ENCODE assay signal across 20 mouse cellular contexts in the genomic region with DNA sequence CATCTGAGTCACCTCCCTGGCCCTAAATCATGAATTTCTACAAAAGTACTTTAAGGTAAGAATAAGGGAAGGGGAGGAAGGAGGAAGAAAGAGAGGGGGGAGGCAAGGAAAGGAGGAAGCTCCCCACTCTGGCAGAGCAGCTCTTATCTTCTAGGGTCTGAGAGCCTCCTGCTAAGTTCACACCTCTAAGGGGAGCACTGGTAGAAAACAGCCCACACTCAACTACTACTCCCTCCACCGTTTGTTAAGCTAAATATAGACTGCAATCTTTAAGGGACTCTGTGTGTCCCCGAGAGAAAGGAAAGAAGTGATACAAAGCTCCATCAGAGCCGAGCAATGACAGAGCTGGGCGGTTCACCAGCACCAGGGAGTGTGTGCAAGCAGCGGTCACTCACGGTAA. TPM values are rescaled to one million over a fixed set of nuclear protein-coding genes. Genes with fewer than 3 reads are reported as not detected.
DNase-seq lines count a peak whose midpoint lies in the region; ATAC-seq lines count a peak whose summit lies in the region.
"Had no signal": no experiment of that assay in that cellular context is flagged by ENCODE, and none has a peak within 500 bp of the region (broad histone marks: within the 10 kb centered on the region; RNA-seq: fewer than 3 reads in every experiment).

No protein-coding gene starts in this region.

- no peak overlapping the region for H3K27ac ChIP-seq in forebrain, embryonic 11.5 days (ENCODE audit: low read depth, low read length)
- no peak overlapping the region for H3K27ac ChIP-seq in forebrain, embryonic 10.5 days
- H3K27ac ChIP-seq in heart, embryonic 15.5 days, result peak overlapping the region; percentile 84
- no peak overlapping the region for H3K27ac ChIP-seq in liver, embryonic 12.5 days
- H3K27ac ChIP-seq in neural tube, embryonic 14.5 days (ENCODE audit: low read depth, low read length), result no peak overlapping the region
- H3K27ac ChIP-seq: embryonic facial prominence, embryonic 15.5 days; hindbrain, postnatal 0 days; kidney, embryonic 15.5 days; lung, embryonic 15.5 days; midbrain, embryonic 12.5 days; neural tube, embryonic 12.5 days had no signal

- no peaks in the 10 kb centered on the region for H3K9me3 ChIP-seq in forebrain, embryonic 11.5 days (ENCODE audit: control insufficient read depth, low read length)
- no peaks in the 10 kb centered on the region for H3K9me3 ChIP-seq in forebrain, embryonic 10.5 days
- H3K9me3 ChIP-seq in heart, embryonic 15.5 days (replicated peaks), result no peaks in the 10 kb centered on the region
- no peaks in the 10 kb centered on the region for H3K9me3 ChIP-seq in liver, embryonic 12.5 days (replicated peaks)
- no peaks in the 10 kb centered on the region for H3K9me3 ChIP-seq in neural tube, embryonic 14.5 days (ENCODE audit: control insufficient read depth, low read length)
- H3K9me3 ChIP-seq: embryonic facial prominence, embryonic 15.5 days; kidney, embryonic 15.5 days; lung, embryonic 15.5 days; midbrain, embryonic 12.5 days; neural tube, embryonic 12.5 days had no signal

- DNase-seq in forebrain, embryonic 11.5 days (ENCODE audit: low spot score), result peak; percentile 4
- DNase-seq in forebrain, embryonic 10.5 days (ENCODE audit: extremely low spot score, low spot score), result no peak
- DNase-seq in heart, postnatal 4 days, result no peak
- DNase-seq in liver, result no peak
- DNase-seq in kidney, postnatal 36 days, result no peak
- DNase-seq: adrenal gland, postnatal 14 days; cerebellum, adult 18-20 months; cerebellum, postnatal 36 days; right cerebral cortex, postnatal 14 days; thymus, postnatal 36 days had no signal

- H3K27me3 ChIP-seq in forebrain, embryonic 11.5 days (ENCODE audit: control insufficient read depth, insufficient read depth, low read length), result no peaks in the 10 kb centered on the region
- H3K27me3 ChIP-seq in forebrain, embryonic 10.5 days (ENCODE audit: poor library complexity, severe bottlenecking), result no peaks in the 10 kb centered on the region
- no peaks in the 10 kb centered on the region for H3K27me3 ChIP-seq in heart, embryonic 15.5 days
- no peaks in the 10 kb centered on the region for H3K27me3 ChIP-seq in liver, embryonic 12.5 days (replicated peaks)
- no peaks in the 10 kb centered on the region for H3K27me3 ChIP-seq in neural tube, embryonic 14.5 days (ENCODE audit: control insufficient read depth, insufficient read depth, low read length)
- H3K27me3 ChIP-seq: embryonic facial prominence, embryonic 15.5 days; kidney, embryonic 15.5 days; lung, embryonic 15.5 days; midbrain, embryonic 12.5 days; neural tube, embryonic 12.5 days had no signal

- no peak for ATAC-seq in forebrain, embryonic 11.5 days (replicated peaks; ENCODE audit: low FRiP score)
- peak; percentile 36 for ATAC-seq in heart, embryonic 15.5 days (replicated peaks; ENCODE audit: insufficient number of reproducible peaks, insufficient read depth, low FRiP score, low read depth)
- no peak for ATAC-seq in liver, embryonic 12.5 days
- 0 out of 2 replicates have a peak, but pooled peaks have one; percentile 2 for ATAC-seq in neural tube, embryonic 14.5 days (ENCODE audit: low read depth)
- ATAC-seq: hindbrain, postnatal 0 days; intestine, postnatal 0 days had no signal

- peaks cover 2% of the 10 kb centered on the region; the same call in 1 of the 2 replicates for H3K4me1 ChIP-seq in forebrain, embryonic 11.5 days (replicated peaks; ENCODE audit: control insufficient read depth, insufficient read depth, low read length)
- peaks cover 71% of the 10 kb centered on the region for H3K4me1 ChIP-seq in forebrain, embryonic 10.5 days
- H3K4me1 ChIP-seq in heart, embryonic 15.5 days (replicated peaks), result peaks cover 83% of the 10 kb centered on the region
- peaks cover 56% of the 10 kb centered on the region for H3K4me1 ChIP-seq in liver, embryonic 12.5 days
- H3K4me1 ChIP-seq in neural tube, embryonic 14.5 days (ENCODE audit: control insufficient read depth, insufficient read depth, low read length), result peaks cover 24% of the 10 kb centered on the region; the same call in 1 of the 2 replicates

- no peak overlapping the region for H3K9ac ChIP-seq in forebrain, embryonic 11.5 days (ENCODE audit: low read length)
- H3K9ac ChIP-seq in heart, embryonic 15.5 days, result no peak overlapping the region
- H3K9ac ChIP-seq in liver, embryonic 12.5 days, result no peak overlapping the region
- no peak overlapping the region for H3K9ac ChIP-seq in neural tube, embryonic 14.5 days (replicated peaks; ENCODE audit: low read depth, low read length)
- H3K9ac ChIP-seq: embryonic facial prominence, embryonic 15.5 days; kidney, embryonic 15.5 days; lung, embryonic 15.5 days; midbrain, embryonic 12.5 days; neural tube, embryonic 12.5 days had no signal

- H3K36me3 ChIP-seq in forebrain, embryonic 11.5 days (ENCODE audit: control insufficient read depth, insufficient read depth, low read length), result no peaks in the 10 kb centered on the region
- H3K36me3 ChIP-seq in forebrain, embryonic 10.5 days (replicated peaks), result no peaks in the 10 kb centered on the region
- H3K36me3 ChIP-seq in heart, embryonic 15.5 days, result no peaks in the 10 kb centered on the region
- H3K36me3 ChIP-seq in liver, embryonic 12.5 days, result no peaks in the 10 kb centered on the region
- H3K36me3 ChIP-seq in neural tube, embryonic 14.5 days (ENCODE audit: control insufficient read depth, insufficient read depth, low read length), result no peaks in the 10 kb centered on the region
- H3K36me3 ChIP-seq: embryonic facial prominence, embryonic 15.5 days; kidney, embryonic 15.5 days; lung, embryonic 15.5 days; midbrain, embryonic 12.5 days; neural tube, embryonic 12.5 days had no signal

- no peak overlapping the region for H3K4me2 ChIP-seq in forebrain, embryonic 11.5 days (ENCODE audit: low read depth, low read length, severe bottlenecking)
- H3K4me2 ChIP-seq in heart, embryonic 15.5 days, result peak overlapping the region; percentile 50
- 0 out of 2 replicates have a peak overlapping the region, but pooled peaks have one; percentile 9 for H3K4me2 ChIP-seq in liver, embryonic 12.5 days
- H3K4me2 ChIP-seq in neural tube, embryonic 14.5 days (ENCODE audit: low read depth, low read length), result no peak overlapping the region
- H3K4me2 ChIP-seq: embryonic facial prominence, embryonic 15.5 days; kidney, embryonic 15.5 days; lung, embryonic 15.5 days; midbrain, embryonic 12.5 days; neural tube, embryonic 12.5 days had no signal

- WGBS in forebrain, embryonic 11.5 days, result 14% methylated on average over 6 of the region's 6 CpGs
- WGBS in forebrain, embryonic 10.5 days, result 18% methylated on average over 6 of the region's 6 CpGs
- WGBS in heart, embryonic 15.5 days, result 7% methylated on average over 6 of the region's 6 CpGs
- 19% methylated on average over 6 of the region's 6 CpGs for WGBS in liver, embryonic 12.5 days (ENCODE audit: insufficient replicate concordance)
- 9% methylated on average over 6 of the region's 6 CpGs for WGBS in neural tube, embryonic 14.5 days

- H3K4me3 ChIP-seq in forebrain, embryonic 11.5 days (ENCODE audit: low read depth, low read length), result no peak overlapping the region
- H3K4me3 ChIP-seq in forebrain, embryonic 10.5 days, result no peak overlapping the region
- H3K4me3 ChIP-seq in heart, embryonic 15.5 days, result peak overlapping the region; percentile 10
- no peak overlapping the region for H3K4me3 ChIP-seq in liver, embryonic 12.5 days
- no peak overlapping the region for H3K4me3 ChIP-seq in neural tube, embryonic 14.5 days (ENCODE audit: low read depth, low read length)
- H3K4me3 ChIP-seq: embryonic facial prominence, embryonic 15.5 days; kidney, embryonic 15.5 days; lung, embryonic 15.5 days; midbrain, embryonic 12.5 days; neural tube, embryonic 12.5 days had no signal

RNA-seq across cellular contexts. Expression of gene Fryl, which starts 24.6 kb away (rescaled TPM):
- 48.0 and 49.6 TPM in 2 replicates for polyA plus RNA-seq in forebrain, embryonic 11.5 days (2014; fragmentation: Nextera tagmentation; extraction: Ambion mirVana)
- 22.5 and 28.0 TPM in 2 replicates for polyA plus RNA-seq in forebrain, embryonic 10.5 days (2016; fragmentation: Nextera tagmentation; extraction: Ambion mirVana)
- polyA plus RNA-seq in heart, embryonic 15.5 days (2015; fragmentation: Nextera tagmentation; extraction: Ambion mirVana), result 25.7 and 28.4 TPM in 2 replicates
- 10 to 100 TPM; 57.0 to 57.9 TPM for total RNA-seq in heart, postnatal 4 days (2021)
- 46.3 and 50.6 TPM in 2 replicates for polyA plus RNA-seq in liver, embryonic 12.5 days (2016; fragmentation: Nextera tagmentation; extraction: Ambion mirVana)
- 51.1 and 54.1 TPM in 2 replicates for polyA plus RNA-seq in neural tube, embryonic 14.5 days (2014; fragmentation: Nextera tagmentation; extraction: Ambion mirVana)

Comparison
In these comparisons a context has a peak if more than half of its experiments do, and no peak if none do; other contexts are left out.
1. ATAC-seq: peak in heart, embryonic 15.5 days (single experiment) and neural tube, embryonic 14.5 days (single experiment); none in forebrain, embryonic 11.5 days (single experiment) and liver, embryonic 12.5 days (single experiment).
2. H3K4me2 ChIP-seq: peak in heart, embryonic 15.5 days (single experiment) and liver, embryonic 12.5 days (single experiment); none in forebrain, embryonic 11.5 days (single experiment) and neural tube, embryonic 14.5 days (single experiment).